Mouse (Mus musculus): ENCODE measurements at regions not wholly inside any gene's neighbourhood (a gene's known extent, or its start where the extent isn't known, plus 50 kb on each side); places are given as distances from the start of the nearest gene placed in this dataset.

DNA sequence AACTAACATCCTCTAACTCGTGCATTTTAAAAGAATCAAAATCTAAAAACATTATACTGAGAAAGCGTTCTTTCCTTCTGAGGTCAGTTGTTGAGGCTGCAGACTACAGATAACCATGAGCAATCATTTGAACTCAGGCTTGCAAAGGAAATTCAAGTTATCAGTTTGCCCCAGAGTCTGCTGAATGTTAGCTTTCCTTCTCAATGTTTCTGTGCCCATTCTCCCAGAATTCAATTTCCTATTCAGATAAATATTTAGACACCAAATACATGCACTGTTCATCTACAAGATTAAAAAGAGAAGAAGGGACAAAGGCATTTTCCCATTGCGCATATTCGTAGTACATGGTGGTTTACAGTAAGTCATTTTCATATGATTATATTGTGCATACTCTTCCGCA, 107.9 kb upstream of the Tank start:
- TF ChIP-seq EP300 (IDR thresholded peaks at IDR 0.05; ENCODE audit: low read depth): peak; percentile 73
- no peak for TF ChIP-seq CTCF (IDR thresholded peaks at IDR 0.05; ENCODE audit: low read depth)
